Mouse (Mus musculus): ENCODE data around the gene Ebf1.

DNA sequence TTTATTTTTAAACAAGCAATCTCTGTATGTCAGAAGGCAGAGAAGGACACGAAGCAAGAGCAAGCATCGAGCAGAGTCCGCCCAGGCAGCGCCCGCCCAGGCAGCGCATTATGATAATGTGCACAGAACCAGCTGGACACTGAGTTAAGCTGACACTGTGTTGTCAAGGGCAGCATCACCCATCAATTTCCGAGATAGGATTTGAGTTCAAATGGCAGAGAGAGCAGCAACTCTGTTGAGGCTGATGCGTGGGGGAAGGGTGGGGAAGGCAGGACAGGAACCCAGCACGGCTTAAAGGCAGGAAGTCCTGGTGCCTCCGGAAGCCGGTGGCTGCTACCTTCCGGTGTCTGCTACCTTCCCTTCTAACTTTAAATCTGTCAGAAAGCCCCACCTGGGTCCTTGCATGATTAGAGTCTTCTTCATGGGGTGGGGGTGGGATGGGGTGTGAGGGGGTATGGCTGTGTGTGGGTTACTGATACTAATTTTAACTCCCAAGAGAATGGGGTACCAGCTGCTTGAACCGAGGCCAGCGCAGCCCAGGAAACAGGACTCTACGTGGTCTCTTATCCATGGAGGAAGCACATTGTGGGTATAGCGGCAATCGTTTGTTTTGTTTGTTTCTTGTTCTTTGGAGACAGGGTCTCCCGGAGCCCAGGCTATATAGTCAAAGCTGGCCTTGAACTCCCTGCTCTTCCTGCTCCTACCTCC lies 275.9 kb downstream of the Ebf1 start:
- TF ChIP-seq EP300 (optimal IDR thresholded peaks at IDR 0.05) (no peak), CTCF (IDR thresholded peaks at IDR 0.05; ENCODE audit: low read depth) (no peak)

Data from stomach, postnatal 0 days (tissue).